Comparison of ENCODE assay signal across 16 mouse cellular contexts in the genomic region with DNA sequence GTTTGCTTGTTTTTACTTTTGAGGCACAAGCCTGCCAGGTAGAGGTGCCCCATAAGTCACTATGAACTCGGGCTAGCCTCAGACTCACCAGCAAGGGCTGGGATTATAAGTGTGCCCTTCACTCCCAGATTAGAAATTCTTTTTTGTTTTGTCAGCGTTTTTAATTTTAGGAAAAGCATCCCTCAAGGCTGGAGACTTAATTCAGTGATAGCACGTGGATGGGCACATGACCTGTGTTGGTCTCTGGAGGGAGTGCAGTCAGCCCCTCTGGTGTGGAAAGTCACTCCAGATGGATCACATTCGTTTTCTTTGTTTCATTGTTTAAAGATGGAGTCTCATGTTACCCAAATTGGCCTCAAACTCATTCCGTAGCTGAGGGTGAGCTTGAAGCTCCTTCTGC.
"Had no signal": no experiment of that assay in that cellular context is flagged by ENCODE, and none has a peak within 500 bp of the region (broad histone marks: within the 10 kb centered on the region; RNA-seq: fewer than 3 reads in every experiment).

No protein-coding gene starts in this region.

- H3K4me1 ChIP-seq: neural tube, embryonic 13.5 days; stomach, embryonic 15.5 days had no signal

- H3K36me3 ChIP-seq: neural tube, embryonic 13.5 days; neural tube, embryonic 15.5 days; stomach, embryonic 15.5 days had no signal

- H3K4me2 ChIP-seq: neural tube, embryonic 13.5 days; neural tube, embryonic 15.5 days; stomach, embryonic 15.5 days had no signal

- H3K4me3 ChIP-seq: neural tube, embryonic 13.5 days; neural tube, embryonic 15.5 days; stomach, embryonic 15.5 days had no signal

- H3K27me3 ChIP-seq: neural tube, embryonic 13.5 days; neural tube, embryonic 15.5 days; stomach, embryonic 15.5 days had no signal

- H3K27ac ChIP-seq: neural tube, embryonic 13.5 days; neural tube, embryonic 15.5 days; stomach, embryonic 15.5 days; stomach, postnatal 0 days had no signal

- DNase-seq: retina, postnatal 1 day; right cerebral cortex, adult 18-20 months; right cerebral cortex, postnatal 14 days; right cerebral cortex, postnatal 25 days; right cerebral cortex, postnatal 4 days; spleen, adult 18-20 months; thymus, adult 18-20 months; thymus, adult 2 months; thymus, postnatal 14 days; thymus, postnatal 25 days; thymus, postnatal 36 days; thymus, postnatal 4 days had no signal

- H3K9ac ChIP-seq: neural tube, embryonic 13.5 days; neural tube, embryonic 15.5 days; stomach, embryonic 15.5 days had no signal

- H3K9me3 ChIP-seq: neural tube, embryonic 13.5 days; neural tube, embryonic 15.5 days; stomach, embryonic 15.5 days had no signal
